Mouse (Mus musculus) adrenal gland (tissue): ENCODE data around the gene Nol9.

Experiments
- intact Hi-C: fragments of 180-260 bp; cut with DNase I; formaldehyde crosslinking; loops from one replicate; pipeline ENCODE4 v1.15.1; 2025
- long read RNA-seq, 2 experiments: library from polyadenylated mRNA; unstranded; transcript quantifications; one replicate each; pipeline ENCODE4 v2.0.0; 2020; ENCODE audit warnings: borderline replicate concordance in 1 of 2; ENCODE audit not compliant: insufficient replicate concordance in 1 of 2

Gene Nol9
- long read RNA-seq, experiment 1, partial matches to known transcripts = 2 of 12 reads
- long read RNA-seq, experiment 1, other reads (novel, unspliced or antisense) = 8 of 12 reads
- long read RNA-seq, experiment 2, partial matches to known transcripts = 5 of 10 reads
- long read RNA-seq, experiment 2, other reads (novel, unspliced or antisense) = 2 of 10 reads

DNA sequence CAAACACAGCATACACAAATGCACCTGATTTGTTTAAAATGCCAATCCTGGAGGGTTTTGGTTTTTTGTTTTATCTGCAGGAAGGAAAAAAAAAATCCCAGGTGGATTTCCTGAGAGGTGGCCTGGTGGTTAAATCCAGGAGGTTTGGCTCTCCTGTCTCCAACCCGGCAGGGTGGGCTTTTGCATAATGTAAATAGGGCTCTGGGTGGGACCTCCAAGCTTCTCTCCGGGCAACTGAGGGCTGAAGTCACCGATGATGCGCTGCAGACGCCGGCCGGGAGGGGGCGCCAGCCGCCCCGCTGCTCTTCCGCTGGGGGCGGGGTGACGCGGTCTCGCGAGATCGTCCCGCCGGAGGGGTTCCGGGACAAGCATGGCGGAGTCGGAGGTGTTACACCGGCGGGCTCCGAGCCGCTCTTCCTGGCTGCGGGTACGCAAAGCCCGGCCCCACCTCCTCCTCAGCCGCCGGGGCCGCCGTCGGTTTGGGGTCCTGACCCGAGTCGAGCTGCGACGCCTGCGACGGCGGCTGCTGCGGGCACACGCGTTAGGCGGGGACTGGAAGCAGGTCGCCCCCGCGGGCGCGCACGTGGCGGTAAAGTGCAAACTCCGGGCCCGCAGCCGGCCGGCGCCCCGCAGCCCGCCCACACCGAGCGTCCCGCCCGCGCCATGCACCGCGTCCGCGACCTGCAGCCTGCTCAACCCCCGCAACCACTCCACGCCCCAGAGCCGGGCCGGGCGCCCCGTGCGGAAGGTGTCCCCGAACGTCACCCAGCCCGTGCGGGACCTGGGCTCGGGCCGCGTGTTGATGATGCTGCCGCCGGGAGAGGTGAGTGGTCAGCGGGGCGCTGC, at the start of gene Nol9:
Gene Nol9, plus strand, starts transcription at position 337 of the 846 bp plus-strand sequence.
- intact Hi-C loops = loop anchor here (5.0 kb wide), 1 partner anchor 58 kb away; no protein-coding TSS in a partner anchor

DNA sequence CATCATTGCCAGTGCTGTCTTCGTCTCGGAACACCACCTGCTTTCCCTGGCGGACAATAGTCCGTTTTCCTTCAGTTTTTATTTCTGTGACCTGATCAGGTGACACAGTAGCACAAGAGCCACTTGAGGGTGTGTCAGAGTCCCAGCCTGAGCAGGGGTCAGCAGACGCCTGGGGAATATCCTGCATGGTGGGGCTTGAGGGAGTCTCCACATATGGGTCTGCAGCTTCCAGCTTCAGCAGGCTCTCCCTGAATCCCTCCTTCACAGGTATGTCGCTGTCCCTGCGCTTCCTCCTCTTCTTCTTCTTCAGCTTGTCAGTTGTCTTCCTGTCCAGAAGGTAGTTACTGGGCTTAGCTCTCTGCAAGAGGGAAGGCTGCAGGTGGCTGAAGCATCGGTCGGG, 47.0 kb upstream of the Nol9 start:
- intact Hi-C loops = no loop called here

DNA sequence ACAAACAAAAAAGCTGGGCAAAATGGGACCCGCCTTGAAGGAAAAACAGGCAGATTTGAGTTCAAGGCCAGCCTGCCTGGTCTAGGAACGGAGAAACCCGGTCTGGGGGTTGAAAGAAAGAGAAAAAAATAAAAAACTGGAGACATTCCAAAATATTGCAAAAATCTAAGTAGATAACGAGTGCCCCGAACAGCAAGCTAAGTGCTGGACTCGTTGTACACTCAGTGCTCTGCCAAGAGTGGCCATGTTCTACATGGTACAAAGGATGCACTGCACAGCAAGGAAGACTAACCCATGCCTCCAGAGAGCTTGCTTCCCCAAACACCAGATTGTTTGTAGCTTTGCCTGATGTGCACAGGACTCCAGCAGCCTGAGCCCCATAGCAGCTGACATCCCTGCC, 46.1 kb upstream of the Nol9 start:
- intact Hi-C loops = no loop called here

DNA sequence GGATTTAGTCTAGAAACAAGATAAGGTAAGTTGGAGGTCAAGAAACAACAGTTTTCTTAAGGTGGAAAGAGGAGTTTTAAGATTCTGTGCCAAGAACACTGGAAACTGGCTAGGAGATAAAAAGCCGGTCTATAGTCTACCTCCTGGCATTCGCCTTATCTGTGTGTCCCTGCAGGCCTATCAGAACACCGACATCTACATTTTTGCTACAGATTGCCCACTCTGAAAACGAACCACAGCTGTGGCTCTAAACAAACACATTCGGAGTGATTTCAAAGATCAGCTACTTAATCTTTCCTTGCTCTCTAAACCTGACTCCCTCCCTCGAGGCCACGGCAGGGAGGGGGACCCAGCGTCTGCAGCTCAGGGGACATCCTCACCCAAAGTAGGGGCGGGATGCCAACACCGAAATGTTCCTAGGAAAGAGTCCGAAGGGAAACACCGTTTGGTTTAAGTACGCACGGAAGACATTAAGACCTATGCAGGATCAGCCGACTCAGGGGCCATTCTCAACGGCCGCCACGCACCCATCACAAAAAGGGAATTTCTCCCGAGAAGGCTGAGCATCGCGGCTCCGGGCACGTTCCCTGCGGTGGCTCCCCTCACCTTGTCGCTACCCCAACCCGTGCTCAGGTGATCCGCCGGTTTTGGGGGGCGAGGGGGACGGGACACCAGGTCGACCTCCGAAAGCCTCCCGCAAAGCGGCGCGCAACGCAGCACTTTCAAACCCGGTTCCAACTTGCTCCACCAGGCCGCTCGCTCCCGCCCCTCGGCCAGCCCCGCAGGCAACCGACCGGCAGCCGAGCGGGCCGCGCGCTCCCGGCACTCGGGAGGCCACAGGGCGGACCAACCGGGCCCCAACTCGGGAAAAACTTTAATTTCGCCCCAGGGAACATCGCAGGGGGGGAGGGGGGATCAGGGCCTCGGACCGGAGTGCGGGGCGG, 44.6 kb upstream of the Nol9 start:
- intact Hi-C loops = no loop called here

DNA sequence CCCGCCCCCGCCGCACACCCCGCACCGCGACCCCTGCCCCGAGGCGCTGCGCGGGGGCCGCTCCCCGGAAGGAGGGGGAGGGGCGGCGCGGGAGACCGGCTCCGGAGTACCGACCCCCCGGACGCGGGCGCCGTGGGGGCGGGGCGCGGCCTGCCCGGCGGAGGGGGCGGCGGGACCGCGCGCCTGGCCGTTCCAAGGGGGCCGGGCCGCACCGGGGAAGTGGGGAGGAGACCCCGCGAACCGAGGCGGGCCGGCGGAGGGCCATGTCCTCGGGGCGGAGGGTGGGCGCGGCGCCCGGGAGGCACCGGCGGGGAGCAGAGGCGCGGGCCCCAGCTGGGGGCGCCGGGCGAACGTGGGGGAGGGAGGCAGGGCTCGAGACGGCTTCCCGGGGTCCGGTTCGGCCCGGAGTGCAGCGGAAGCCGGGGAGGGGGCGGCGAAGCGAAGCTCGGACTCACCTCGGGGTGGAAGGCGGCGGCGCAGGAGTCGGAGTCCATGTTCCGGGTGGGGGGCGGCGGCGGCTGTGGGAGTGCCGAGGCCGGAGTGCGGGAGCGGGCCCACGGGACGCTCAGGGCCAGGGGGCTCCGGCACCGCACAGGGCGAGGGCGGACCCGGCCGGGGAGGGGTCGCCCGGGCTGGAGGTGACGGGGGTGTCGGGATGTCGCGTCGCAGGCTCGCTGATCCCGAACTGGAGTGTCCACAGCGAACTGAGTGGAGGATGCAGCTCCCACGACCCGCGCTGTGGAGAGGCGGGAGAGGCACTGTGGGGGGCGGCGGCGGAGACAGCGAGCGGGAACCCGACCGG, 43.5 kb upstream of the Nol9 start:
- intact Hi-C loops = no loop called here

DNA sequence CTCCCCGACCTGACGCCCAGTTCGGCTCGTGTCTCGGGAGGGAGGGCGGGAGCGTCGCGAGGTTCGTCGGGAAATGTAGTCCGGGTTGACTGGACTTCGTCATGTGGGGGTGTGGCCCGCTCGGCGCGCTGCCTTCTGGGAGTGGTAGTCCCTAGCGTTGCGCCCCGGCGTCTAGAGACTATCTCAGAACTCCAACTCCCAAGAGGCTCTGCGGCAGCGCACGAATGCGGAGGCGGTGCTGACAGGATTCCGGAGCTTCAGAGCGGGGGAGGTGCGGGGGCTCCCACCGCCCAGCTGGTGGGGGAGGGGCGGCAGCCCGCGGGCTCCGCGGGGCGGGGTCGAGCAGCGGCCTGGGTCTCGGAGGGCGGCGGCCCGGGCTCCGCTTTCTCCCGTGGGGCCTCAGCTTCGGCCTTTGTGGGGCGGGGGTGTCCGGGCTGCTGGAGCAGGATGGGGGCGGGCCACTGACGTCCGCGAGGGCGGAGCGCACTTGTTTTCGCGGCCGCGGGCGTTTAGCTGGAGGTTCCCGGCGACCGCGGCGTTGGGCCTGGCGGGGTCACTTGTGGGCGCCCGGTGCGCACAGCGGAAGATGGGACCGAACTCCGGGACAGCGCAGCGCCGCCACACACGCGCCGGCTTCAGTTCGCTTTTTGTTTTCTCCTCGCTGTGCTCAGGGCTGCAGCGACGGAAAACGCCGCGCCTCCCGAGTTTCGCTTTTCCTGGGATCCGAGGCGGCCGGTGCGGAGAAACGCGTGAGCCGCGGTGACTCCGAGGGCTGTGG, 42.8 kb upstream of the Nol9 start, which contains the start of gene Phf13:
Gene Phf13, minus strand, starts transcription at position 86 of the 778 bp plus-strand sequence.
- intact Hi-C loops = no loop called here

DNA sequence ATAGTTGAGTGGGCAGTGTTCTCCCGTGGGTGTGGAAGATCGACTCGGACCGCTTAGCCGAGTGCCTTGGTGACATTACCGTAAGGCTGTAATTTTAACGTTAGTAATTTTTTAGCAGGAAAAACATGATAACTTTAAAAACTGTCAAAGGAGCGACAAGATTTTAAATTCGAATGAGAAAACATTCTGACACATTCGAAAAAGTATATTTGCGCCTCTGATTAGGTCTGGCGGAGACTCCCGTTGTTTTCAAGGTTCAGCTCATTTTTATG, 42.2 kb upstream of the Nol9 start:
- intact Hi-C loops = no loop called here

DNA sequence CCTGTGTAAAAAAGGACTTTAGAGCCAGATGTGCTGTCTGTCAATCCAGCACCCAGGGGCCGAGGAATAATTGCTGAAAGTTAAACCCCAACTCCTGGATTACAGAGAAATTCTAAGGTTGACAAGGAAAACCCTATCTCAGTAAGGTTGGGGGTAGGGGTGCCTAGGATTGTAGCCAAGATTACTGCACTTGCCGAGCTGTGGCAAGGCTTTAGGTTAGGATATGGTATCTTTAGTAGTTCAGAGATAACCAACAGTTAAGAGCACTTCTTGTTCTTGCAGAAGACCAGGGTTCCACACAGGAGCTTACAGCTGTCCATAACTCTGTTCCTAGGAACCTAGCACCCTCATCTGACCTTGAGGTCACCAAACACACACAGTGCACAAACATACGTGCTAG, 41.4 kb upstream of the Nol9 start:
- intact Hi-C loops = no loop called here

DNA sequence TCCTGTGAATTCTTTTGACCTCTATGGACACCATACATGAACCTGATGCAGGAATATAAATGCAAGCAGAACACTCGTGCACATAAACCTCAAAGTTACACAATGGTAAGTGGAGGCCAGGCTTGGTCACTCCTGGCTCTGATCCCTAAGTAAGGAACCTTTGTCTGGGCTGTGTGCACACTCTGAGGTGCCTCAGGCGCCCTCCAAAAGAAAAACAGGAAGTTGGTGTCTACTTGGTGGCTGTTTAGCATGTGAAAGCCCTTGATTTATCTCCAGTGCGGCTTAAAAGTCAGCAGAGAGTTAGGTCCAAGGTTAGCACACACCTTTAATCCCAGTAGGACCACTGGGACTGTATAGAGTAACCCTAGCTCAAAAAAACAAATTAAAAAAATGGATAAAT, 39.6 kb upstream of the Nol9 start:
- intact Hi-C loops = no loop called here

DNA sequence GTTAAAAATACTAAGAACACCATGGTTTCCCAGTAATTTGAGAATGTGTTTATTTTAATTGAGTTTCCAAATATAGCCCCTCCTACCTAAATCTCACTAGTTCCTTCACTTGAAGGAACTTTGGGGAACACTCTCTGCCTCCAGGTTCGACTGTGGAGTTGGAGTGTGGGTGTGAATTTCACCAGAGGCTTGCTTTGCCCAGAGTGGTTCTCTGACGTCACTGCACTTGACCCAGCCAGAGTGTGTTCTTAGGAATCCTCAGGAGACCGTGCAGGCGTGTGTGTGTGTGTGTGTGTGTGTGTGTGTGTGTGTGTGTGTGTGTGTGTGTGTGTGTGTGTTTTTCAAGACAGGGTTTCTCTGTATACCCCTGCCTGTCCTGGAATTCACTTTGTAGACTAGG, 38.2 kb upstream of the Nol9 start:
- intact Hi-C loops = no loop called here

DNA sequence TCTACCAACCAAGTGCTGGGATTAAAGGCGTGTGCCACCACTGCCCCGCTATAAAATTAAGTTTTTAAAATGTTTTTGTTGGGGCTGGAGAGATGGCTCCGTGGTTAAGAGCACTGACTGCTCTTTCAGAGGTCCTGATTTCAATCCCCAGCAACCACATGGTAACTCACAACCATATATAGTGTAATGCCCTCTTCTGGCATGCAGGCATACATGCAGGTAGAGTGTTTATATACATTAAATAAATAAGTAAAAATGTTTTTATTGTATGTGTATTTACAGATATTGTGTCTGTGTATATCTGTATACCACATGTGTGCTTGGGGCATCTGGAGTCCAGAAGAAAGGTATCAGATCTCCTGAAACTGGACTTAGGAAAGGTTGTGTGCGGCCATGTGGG, 37.8 kb upstream of the Nol9 start:
- intact Hi-C loops = no loop called here

DNA sequence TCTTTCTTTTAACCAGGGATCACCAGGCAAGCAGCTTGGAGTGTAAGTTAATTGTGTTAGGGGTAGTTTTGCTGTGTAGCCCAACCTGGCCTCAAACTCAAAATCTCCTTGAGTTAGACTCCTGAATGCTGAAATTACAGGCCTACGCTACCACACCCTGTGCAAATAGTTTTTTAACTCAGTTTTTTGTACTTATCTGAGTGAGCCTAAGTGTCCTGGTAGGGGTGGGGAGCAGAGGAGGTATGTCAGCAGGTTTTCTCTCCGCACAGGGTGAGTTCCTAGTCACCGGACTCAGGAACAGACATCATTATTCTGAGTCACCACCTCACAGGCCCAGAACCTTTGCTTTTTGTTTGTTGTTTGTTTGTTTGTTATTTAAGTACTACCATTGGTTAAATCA, 37.1 kb upstream of the Nol9 start:
- intact Hi-C loops = no loop called here

DNA sequence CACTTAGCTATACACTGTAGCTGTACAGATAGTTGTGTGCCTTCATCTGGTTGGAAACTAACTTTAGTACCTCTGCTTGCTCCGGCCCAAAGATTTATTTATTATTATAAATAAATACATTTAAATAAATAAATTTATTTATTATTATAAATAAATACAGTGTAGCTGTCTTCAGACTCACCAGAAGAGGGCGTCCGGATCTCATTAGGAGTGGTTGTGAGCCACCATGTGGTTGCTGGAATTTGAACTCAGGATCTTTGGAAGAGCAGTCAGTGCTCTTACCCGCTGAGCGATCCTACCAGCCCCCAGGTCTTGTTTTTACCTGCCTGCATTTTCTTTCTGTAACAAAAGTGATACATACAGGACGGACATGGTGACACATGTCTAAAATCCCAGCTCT, 33.0 kb upstream of the Nol9 start:
- intact Hi-C loops = no loop called here

DNA sequence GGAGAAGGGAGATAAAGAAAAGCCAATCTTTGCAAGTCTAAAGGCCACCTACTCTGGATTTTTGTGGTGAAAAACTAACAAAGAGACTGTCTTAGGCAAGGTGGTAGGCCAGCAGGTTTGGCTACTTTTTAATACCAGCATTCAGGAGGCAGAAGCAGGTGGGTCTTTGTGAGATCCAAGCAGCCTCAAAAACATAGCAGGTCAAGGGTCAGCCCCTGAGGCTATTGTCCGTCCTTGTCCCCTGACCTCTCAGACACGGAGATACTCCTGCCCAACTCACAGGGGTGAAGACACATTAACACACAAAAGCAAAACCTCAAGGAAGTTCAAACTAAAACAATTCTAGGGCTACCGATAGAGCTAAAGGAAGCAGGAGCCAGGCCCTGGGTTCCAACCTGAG, 32.3 kb upstream of the Nol9 start:
- intact Hi-C loops = no loop called here

DNA sequence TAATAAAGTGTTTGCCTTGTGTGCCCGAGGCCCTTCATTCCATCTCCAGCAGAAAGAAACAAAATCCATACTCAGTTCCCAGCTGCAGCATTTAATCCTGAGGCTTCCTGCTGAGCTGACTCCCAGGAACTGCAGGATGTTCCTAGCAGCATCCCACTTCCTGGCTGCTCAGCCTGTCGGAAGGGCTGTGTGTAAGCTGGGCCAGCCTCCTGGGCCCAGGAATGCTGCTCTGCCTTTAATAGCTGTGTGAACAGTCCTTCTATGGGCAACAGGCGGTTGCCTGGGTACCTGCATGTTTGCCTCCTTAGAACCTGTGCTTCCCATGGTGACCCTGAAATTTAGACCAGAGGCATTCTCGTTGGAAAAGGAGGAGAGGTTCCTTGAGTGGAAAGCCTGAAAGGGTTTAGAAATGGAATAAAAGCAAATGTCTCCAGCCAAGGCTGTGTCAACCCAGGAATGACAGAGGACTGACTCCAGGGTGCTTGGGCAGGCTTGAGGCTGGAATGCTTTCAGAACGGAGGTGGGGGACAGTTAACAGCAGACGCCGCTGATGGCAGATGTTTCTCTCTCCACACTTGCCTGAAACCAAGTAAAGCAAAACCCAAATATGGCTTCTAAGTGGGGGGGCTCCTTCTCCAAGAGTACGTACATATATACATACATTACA, 31.5 kb upstream of the Nol9 start:
- intact Hi-C loops = no loop called here

DNA sequence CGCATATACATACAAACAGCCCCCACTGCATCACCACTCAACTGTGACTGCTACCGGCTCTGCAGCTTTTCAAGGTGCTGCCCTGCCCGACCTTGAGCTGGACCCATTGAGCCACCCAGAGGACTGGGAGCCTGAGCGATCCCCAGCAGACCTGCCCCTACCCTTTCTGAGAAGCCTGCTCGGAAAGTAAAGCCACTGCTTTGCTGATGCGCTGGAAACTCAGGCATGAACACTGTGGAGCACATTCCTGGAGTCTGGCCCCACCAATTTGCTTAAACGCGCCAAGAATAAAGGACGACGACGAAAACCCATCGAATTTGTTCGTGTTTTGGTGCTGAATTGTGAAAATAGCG, 31.0 kb upstream of the Nol9 start:
- intact Hi-C loops = no loop called here

DNA sequence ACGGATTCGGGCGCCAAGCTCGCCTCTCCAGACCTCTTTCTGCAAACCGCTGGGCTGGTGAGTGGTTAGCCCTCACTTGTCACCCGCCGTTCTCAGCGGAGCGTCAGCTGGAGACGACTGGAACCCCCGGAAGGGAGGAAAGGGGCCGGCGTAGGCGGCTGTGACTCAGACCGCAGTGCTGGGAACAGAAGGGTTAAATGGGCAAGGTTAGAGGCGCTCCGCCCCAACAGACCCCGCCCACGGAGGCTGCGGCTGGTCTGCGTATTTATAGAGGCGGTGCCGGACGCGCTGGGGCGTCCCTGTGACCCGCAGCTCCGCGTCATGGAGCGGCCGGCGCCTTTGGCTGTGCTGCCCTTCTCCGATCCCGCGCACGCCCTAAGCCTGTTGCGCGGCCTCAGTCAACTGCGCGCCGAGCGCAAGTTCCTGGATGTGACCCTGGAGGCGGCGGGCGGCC, 30.5 kb upstream of the Nol9 start, which contains the start of gene Klhl21:
Gene Klhl21, plus strand, starts transcription at position 182 of the 454 bp plus-strand sequence.
- intact Hi-C loops = no loop called here

DNA sequence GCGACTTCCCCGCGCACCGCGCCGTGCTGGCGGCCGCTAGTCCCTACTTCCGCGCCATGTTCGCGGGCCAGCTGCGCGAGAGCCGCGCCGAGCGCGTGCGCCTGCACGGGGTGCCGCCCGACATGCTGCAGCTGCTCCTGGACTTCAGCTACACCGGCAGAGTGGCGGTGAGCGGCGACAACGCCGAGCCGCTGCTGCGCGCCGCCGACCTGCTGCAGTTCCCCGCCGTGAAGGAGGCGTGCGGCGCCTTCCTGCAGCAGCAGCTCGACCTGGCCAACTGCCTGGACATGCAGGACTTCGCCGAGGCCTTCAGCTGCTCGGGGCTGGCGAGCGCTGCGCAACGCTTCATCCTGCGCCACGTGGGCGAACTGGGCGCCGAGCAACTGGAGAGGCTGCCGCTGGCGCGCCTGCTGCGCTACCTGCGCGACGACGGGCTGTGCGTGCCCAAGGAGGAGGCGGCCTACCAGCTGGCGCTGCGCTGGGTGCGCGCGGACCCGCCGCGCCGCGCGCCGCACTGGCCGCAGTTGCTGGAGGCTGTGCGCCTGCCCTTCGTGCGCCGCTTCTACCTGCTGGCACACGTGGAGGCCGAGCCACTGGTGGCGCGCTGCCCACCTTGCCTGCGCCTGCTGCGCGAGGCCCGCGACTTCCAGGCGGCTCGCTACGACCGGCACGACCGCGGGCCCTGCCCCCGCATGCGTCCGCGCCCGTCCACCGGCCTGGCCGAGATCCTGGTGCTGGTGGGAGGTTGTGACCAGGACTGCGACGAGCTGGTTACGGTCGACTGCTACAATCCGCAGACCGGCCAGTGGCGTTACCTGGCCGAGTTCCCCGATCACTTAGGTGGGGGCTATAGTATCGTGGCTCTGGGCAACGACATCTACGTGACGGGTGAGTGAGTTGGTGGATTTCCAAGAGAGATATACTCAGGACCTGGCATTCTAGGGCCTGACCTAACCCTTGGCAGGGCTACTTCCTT, 29.8 kb upstream of the Nol9 start:
- intact Hi-C loops = no loop called here
